Mouse (Mus musculus): Measurements from ENCODE around the gene Gm27179. TPM values are rescaled to one million over a fixed set of nuclear protein-coding genes. Genes with fewer than 3 reads are reported as not detected.
"Not testable (repeated sequence)": the region's sequence is repeated elsewhere in the genome, so short reads cannot be mapped to it uniquely, and the experiment has no call there.

Gene Gm27179
- not detected in 2 replicates for polyA plus RNA-seq (2016; fragmentation: Nextera tagmentation; extraction: Ambion mirVana)

- H3K36me3 ChIP-seq (replicated peaks); DNase-seq (ENCODE audit: extremely low spot score, low spot score); H3K4me1 ChIP-seq; H3K9me3 ChIP-seq; H3K4me3 ChIP-seq; H3K27ac ChIP-seq; H3K27me3 ChIP-seq (ENCODE audit: poor library complexity, severe bottlenecking): not testable (repeated sequence)
- no CpG with 5 or more reads among the region's 2 CpGs for WGBS
Observed at GRCm38 (mm10) chr14:69512449-69512848, at the start of gene Gm27179. Gene Gm27179, minus strand, starts transcription at chr14:69512549.

DNA sequence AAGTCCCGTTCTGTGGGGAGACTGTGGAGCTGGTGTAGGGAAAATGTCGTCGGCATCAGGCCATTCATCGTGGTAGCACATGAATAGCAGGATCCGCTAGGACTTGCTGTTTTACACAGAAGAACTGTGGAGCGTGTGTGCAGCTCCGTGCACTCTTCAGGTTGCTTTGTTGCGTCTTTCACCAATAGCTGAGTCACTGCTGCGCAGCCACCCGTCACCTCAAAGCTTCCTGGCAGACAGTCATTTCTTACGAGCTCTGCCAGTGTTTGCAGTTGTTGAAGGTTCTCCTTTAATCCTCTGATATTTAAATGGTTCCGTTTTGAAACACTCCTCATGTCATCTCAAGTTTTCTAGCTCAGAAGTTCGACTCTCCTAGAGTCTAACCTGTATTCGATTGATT lies 45.2 kb upstream of the Gm27179 start:
- not testable (repeated sequence) for H3K27me3 ChIP-seq (ENCODE audit: poor library complexity, severe bottlenecking); H3K4me3 ChIP-seq; H3K36me3 ChIP-seq (replicated peaks); DNase-seq (ENCODE audit: extremely low spot score, low spot score); H3K9me3 ChIP-seq; H3K27ac ChIP-seq; H3K4me1 ChIP-seq
- WGBS: no CpG with 5 or more reads among the region's 14 CpGs

GRCm38 (mm10) chr14:69556820-69557219 lies 44.5 kb upstream of the Gm27179 start:
- not testable (repeated sequence) for H3K36me3 ChIP-seq (replicated peaks); H3K9me3 ChIP-seq; H3K4me3 ChIP-seq; H3K27me3 ChIP-seq (ENCODE audit: poor library complexity, severe bottlenecking); H3K27ac ChIP-seq; H3K4me1 ChIP-seq; DNase-seq (ENCODE audit: extremely low spot score, low spot score)
- WGBS: no CpG with 5 or more reads among the region's 8 CpGs

DNA sequence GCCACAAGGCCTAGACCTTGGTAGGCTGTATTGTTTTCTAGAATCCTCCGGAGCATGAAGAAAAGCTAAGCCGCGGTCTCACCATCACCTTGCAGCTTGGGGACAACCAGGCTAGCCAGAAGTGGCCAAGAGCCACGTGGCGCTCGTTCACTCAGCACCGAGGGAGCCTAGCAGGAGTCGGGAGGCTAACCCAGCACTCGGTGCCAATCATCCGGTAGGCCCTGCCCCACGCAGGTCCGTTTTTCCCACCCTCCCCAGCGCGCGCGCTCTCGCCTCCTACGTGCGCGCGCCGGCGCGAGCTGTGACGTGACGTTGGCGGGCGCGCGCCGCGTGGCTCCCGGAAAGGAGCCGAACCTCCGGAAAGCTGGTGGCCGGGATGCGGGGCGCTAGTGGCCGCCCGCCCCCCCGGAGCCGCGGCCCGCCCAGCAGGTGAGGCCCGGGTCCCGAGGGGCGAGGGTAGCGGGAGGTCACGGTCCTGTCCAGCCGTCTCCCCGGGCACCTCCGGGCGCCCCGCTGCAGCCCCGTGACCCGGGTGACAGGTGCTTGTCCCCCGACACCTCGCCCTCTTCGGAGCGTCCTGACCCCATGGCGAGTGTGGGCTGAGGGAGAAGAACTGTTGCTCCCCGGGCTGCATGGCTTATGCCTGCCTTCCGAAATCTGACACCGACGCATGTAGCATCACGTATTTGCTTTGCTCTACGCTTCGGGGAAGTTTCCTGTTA lies 42.9 kb upstream of the Gm27179 start, which contains the start of gene Entpd4b:
Gene Entpd4b (plus strand): TSS at position 315 of the 722 bp plus-strand sequence.
- not testable (repeated sequence) for H3K27me3 ChIP-seq (ENCODE audit: poor library complexity, severe bottlenecking); H3K27ac ChIP-seq; DNase-seq (ENCODE audit: extremely low spot score, low spot score); H3K4me1 ChIP-seq; H3K4me3 ChIP-seq; H3K36me3 ChIP-seq (replicated peaks); H3K9me3 ChIP-seq
- no CpG with 5 or more reads among the region's 68 CpGs for WGBS

DNA sequence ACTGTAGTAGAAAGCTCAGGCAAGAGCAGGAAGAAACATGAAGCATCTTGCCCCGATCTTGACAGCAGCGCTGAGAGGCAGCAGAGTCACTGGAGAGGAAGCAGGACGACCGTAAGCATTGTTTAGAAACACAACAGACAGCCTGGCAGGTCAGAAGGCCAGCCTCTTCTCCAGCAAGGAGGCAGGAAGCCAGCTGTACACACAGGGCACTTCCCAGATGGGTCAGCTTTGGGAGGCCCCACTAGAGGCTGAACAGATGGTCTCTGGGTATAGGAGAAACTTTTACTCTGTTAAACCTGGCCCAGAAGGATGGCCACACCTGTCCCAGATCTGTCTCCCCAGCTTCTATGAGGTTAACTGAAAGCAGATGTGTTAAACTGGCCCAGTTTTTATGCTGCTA lies 35.0 kb upstream of the Gm27179 start:
- H3K4me3 ChIP-seq; H3K36me3 ChIP-seq (replicated peaks); H3K9me3 ChIP-seq; H3K27me3 ChIP-seq (ENCODE audit: poor library complexity, severe bottlenecking); H3K4me1 ChIP-seq; DNase-seq (ENCODE audit: extremely low spot score, low spot score); H3K27ac ChIP-seq: not testable (repeated sequence)
- WGBS: no CpG with 5 or more reads among the region's 4 CpGs

DNA sequence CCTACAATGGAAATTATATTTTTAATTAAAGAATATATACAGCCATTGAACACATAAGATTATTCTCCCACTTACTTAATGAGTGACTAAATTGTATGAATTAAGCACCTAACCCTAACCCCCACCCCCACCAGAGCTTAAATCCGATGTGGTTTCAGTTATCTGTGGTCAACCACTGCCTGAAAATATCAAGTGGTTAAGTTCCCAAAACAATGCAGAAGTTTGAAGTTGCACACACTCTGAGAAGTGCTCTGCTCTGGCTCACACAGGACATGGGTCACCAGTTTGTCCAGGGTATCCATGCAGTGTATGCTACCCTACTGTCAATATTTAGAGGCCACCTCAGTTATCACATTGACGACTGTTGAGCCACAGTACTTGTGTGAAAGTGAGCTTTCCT lies 32.7 kb upstream of the Gm27179 start:
- not testable (repeated sequence) for H3K36me3 ChIP-seq (replicated peaks); DNase-seq (ENCODE audit: extremely low spot score, low spot score); H3K27me3 ChIP-seq (ENCODE audit: poor library complexity, severe bottlenecking); H3K4me1 ChIP-seq; H3K9me3 ChIP-seq; H3K27ac ChIP-seq; H3K4me3 ChIP-seq
- WGBS: no CpG with 5 or more reads among the region's 2 CpGs

- DNase-seq (ENCODE audit: extremely low spot score, low spot score); H3K4me1 ChIP-seq; H3K36me3 ChIP-seq (replicated peaks); H3K9me3 ChIP-seq; H3K27ac ChIP-seq; H3K4me3 ChIP-seq; H3K27me3 ChIP-seq (ENCODE audit: poor library complexity, severe bottlenecking): not testable (repeated sequence)
- no CpG with 5 or more reads among the region's 7 CpGs for WGBS
Observed at GRCm38 (mm10) chr14:69544033-69544432, 31.7 kb upstream of the Gm27179 start.

GRCm38 (mm10) chr14:69542695-69543094 lies 30.3 kb upstream of the Gm27179 start:
- not testable (repeated sequence) for H3K36me3 ChIP-seq (replicated peaks); H3K27ac ChIP-seq; H3K27me3 ChIP-seq (ENCODE audit: poor library complexity, severe bottlenecking); H3K9me3 ChIP-seq; H3K4me1 ChIP-seq; DNase-seq (ENCODE audit: extremely low spot score, low spot score); H3K4me3 ChIP-seq
- WGBS: no CpG with 5 or more reads among the region's 7 CpGs

DNA sequence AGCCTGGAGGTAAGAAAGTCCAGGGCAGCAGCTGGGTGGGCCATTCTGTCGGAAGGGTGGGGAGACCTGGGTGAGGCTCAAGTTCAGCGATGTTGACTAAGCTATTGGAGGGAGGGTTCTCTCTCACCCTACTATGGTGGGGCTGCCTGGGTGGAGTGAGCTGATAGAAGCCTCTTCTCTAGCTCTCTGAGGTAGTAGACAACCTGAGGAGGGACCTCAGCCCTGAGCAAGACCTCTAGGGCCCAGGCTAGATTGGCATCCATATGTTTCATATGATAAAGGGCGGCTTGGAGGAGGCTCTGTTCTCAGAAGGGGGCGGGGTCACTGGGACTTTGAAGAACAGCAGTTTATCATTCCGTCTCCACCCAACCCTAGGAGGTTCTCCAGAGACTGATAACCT lies 27.8 kb upstream of the Gm27179 start:
- H3K4me3 ChIP-seq; H3K27me3 ChIP-seq (ENCODE audit: poor library complexity, severe bottlenecking); H3K27ac ChIP-seq; H3K9me3 ChIP-seq; H3K36me3 ChIP-seq (replicated peaks); H3K4me1 ChIP-seq; DNase-seq (ENCODE audit: extremely low spot score, low spot score): not testable (repeated sequence)
- no CpG with 5 or more reads among the region's 5 CpGs for WGBS

DNA sequence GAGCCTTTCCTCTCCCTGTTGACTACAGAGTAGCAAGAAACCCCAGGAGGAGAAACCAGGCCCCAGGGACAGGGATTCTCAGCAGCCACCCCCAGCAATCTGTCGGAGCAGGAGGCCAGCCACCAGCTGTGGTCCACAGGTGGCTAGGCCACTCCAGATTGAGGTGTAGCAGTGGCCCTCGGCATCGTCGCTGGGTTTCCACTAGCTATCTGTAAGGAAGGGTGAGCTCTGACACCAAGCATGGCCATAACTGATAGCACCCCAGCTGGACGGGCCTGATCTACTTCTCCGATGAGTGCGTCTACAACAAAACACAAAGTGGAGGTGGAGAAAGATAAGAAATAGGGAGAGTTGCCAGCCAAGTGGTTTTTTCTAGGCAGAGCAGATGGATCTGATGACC lies 24.2 kb upstream of the Gm27179 start:
- DNase-seq (ENCODE audit: extremely low spot score, low spot score); H3K27me3 ChIP-seq (ENCODE audit: poor library complexity, severe bottlenecking); H3K4me1 ChIP-seq; H3K27ac ChIP-seq; H3K4me3 ChIP-seq; H3K36me3 ChIP-seq (replicated peaks); H3K9me3 ChIP-seq: not testable (repeated sequence)
- WGBS: no CpG with 5 or more reads among the region's 7 CpGs

GRCm38 (mm10) chr14:69526202-69526601 lies 13.9 kb upstream of the Gm27179 start:
- not testable (repeated sequence) for H3K27me3 ChIP-seq (ENCODE audit: poor library complexity, severe bottlenecking); DNase-seq (ENCODE audit: extremely low spot score, low spot score); H3K36me3 ChIP-seq (replicated peaks); H3K27ac ChIP-seq; H3K9me3 ChIP-seq; H3K4me1 ChIP-seq; H3K4me3 ChIP-seq
- WGBS: no CpG with 5 or more reads among the region's 1 CpGs

GRCm38 (mm10) chr14:69523001-69523400 lies 10.7 kb upstream of the Gm27179 start:
- not testable (repeated sequence) for H3K36me3 ChIP-seq (replicated peaks); H3K27me3 ChIP-seq (ENCODE audit: poor library complexity, severe bottlenecking); DNase-seq (ENCODE audit: extremely low spot score, low spot score); H3K27ac ChIP-seq; H3K4me1 ChIP-seq; H3K4me3 ChIP-seq; H3K9me3 ChIP-seq
- WGBS: no CpG with 5 or more reads among the region's 1 CpGs

DNA sequence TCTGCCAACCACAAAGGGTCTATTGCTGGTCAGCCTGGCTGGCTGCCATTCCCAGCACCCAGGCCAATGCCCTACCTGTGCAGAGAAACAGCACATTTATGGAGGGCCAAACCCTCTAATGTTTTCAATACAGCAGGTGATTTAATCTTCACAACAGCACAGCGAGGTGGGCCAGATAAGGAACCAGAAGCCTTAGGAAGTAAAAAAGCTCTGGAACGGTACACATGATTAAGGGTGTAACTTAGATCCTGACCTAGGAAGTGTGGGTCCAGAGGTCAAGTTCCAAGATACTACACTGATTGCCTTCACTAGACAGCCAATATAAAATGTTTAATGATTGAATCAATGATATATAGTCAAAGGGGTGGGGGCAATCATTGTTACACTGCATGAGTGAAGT lies 8.5 kb upstream of the Gm27179 start:
- H3K4me1 ChIP-seq; H3K4me3 ChIP-seq; H3K36me3 ChIP-seq (replicated peaks); H3K9me3 ChIP-seq; H3K27me3 ChIP-seq (ENCODE audit: poor library complexity, severe bottlenecking); DNase-seq (ENCODE audit: extremely low spot score, low spot score); H3K27ac ChIP-seq: not testable (repeated sequence)
- no CpG with 5 or more reads among the region's 2 CpGs for WGBS

- not testable (repeated sequence) for H3K4me3 ChIP-seq; H3K4me1 ChIP-seq; H3K27me3 ChIP-seq (ENCODE audit: poor library complexity, severe bottlenecking); DNase-seq (ENCODE audit: extremely low spot score, low spot score); H3K9me3 ChIP-seq; H3K27ac ChIP-seq; H3K36me3 ChIP-seq (replicated peaks)
- no CpG with 5 or more reads among the region's 1 CpGs for WGBS
Observed at GRCm38 (mm10) chr14:69507000-69507399, 5.3 kb downstream of the Gm27179 start.
